Mouse (Mus musculus) small intestine, adult 2 months (tissue): Measurements from ENCODE around the gene Fermt3. TPM values are rescaled to one million over a fixed set of nuclear protein-coding genes. Genes with fewer than 3 reads are reported as not detected.

Experiments
- H3K27ac ChIP-seq: fragments of 200-500 bp; 2 replicates; pipeline ENCODE4 v1.5.1; 2012; ENCODE audit warnings: low read depth, low read length, control low read depth, inconsistent platforms; ENCODE audit not compliant: insufficient read depth
- H3K27me3 ChIP-seq: fragments of 200-500 bp; 2 replicates; pipeline ENCODE4 v1.6.1; 2012; ENCODE audit warnings: mild to moderate bottlenecking, moderate library complexity, low read length, inconsistent platforms; ENCODE audit not compliant: control insufficient read depth, insufficient read depth
- H3K36me3 ChIP-seq: fragments of 200-500 bp; 2 replicates; pipeline ENCODE4 v1.6.1; 2012; ENCODE audit warnings: mild to moderate bottlenecking, low read length, control low read depth, inconsistent platforms; ENCODE audit not compliant: control insufficient read depth, insufficient read depth
- H3K4me1 ChIP-seq: fragments of 200-500 bp; 2 replicates; pipeline ENCODE4 v1.6.1; 2012; ENCODE audit warnings: low read length, inconsistent platforms, mixed read lengths; ENCODE audit not compliant: control insufficient read depth, insufficient read depth, insufficient read length
- H3K4me3 ChIP-seq: fragments of 200-500 bp; 2 replicates; pipeline ENCODE4 v1.5.1; 2012; ENCODE audit warnings: low read depth, mild to moderate bottlenecking, control low read depth, inconsistent platforms, low read length, moderate library complexity
- CTCF ChIP-seq: fragments of 200-500 bp; IDR thresholded peaks from 2 replicates; pipeline ENCODE4 v1.5.1; 2012; ENCODE audit warnings: low read depth, mild to moderate bottlenecking, control low read depth, inconsistent platforms, low read length, moderate library complexity, mixed read lengths; ENCODE audit not compliant: insufficient replicate concordance, insufficient read length; ENCODE audit errors: extremely low read depth
- POLR2A ChIP-seq: fragments of 200-500 bp; IDR thresholded peaks from 2 replicates; pipeline ENCODE4 v1.6.1; 2012; ENCODE audit warnings: low read depth, mild to moderate bottlenecking, control low read depth, inconsistent platforms, low read length, moderate library complexity
- WGBS: fragments of 180-500 bp; shearing (Covaris S2); methylation state at CpG from one replicate; pipeline ENCODE4 v1.1.7; 2018; 5-methylcytosine and 5-hydroxymethylcytosine counted together
- polyA plus RNA-seq: library from polyadenylated mRNA; depleted of rRNA; stranded (reverse); fragments of >200 nt; gene quantifications from 2 replicates; pipeline ENCODE4 v1.2.3, GENCODE M21; 2012; rRNA removed

Gene Fermt3
- polyA plus RNA-seq, 1 experiment: 18.6 TPM

GRCm38 (mm10) chr19:6950613-6951153 lies 68.6 kb downstream of the Fermt3 start:
- WGBS: 1% methylated on average over 28 of the region's 28 CpGs
- peak; percentile 34; the same call in 1 of the 2 replicates for TF ChIP-seq POLR2A
- no peak for TF ChIP-seq CTCF
- Histone ChIP-seq H3K27ac (peak overlapping the region; percentile 94), H3K4me1 (peaks cover 47% of the 10 kb centered on the region), H3K27me3 (no peaks in the 10 kb centered on the region), H3K36me3 (peaks cover 33% of the 10 kb centered on the region), H3K4me3 (peak overlapping the region; percentile 70)

DNA sequence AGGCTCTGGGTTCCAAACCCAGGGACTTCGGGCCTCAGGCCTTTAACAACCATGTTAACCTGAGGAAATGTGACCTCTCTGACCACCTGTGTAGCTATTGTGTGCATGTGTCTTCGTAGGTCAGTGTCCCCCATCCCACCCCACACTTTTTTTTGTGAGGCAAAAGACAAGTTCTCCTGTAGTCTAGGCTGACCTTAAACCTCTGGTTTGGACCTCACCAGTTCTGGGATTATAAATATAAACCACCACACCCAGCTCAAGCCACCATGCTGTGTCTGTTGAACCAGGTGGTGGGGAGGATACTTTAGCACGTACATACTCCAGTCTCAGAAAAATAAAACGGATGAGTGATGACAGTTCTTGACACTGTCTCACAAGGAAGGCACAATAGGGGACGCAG lies 69.3 kb downstream of the Fermt3 start:
- 46% methylated on average over 5 of the region's 5 CpGs for WGBS
- Histone ChIP-seq H3K4me3 (peak overlapping the region; percentile 40), H3K36me3 (peaks cover 26% of the 10 kb centered on the region), H3K4me1 (peaks cover 41% of the 10 kb centered on the region), H3K27ac (peak overlapping the region; percentile 94), H3K27me3 (no peaks in the 10 kb centered on the region)
- TF ChIP-seq POLR2A (no peak), CTCF (no peak)

GRCm38 (mm10) chr19:6949532-6949931 lies 69.7 kb downstream of the Fermt3 start:
- Histone ChIP-seq H3K4me1 (peaks cover 41% of the 10 kb centered on the region), H3K27me3 (no peaks in the 10 kb centered on the region), H3K27ac (peak overlapping the region; percentile 94), H3K36me3 (peaks cover 22% of the 10 kb centered on the region), H3K4me3 (peak overlapping the region; percentile 40)
- 43% methylated on average over 5 of the region's 5 CpGs for WGBS
- TF ChIP-seq CTCF (no peak), POLR2A (no peak)

Other genes starting within 250 kb of the Fermt3 start
- 32.5 and 55.4 TPM in 2 replicates for gene Rps6ka4, start 178.8 kb downstream of the Fermt3 start, polyA plus RNA-seq
- gene Ccdc88b, start 161.3 kb downstream of the Fermt3 start, polyA plus RNA-seq: 17.9 and 34.6 TPM in 2 replicates
- gene Trmt112, start 109.8 kb downstream of the Fermt3 start, polyA plus RNA-seq: 29.0 and 52.3 TPM in 2 replicates
- gene Prdx5, start 109.4 kb downstream of the Fermt3 start, polyA plus RNA-seq: 94.6 and 180 TPM in 2 replicates
- gene Esrra, start 97.7 kb downstream of the Fermt3 start, polyA plus RNA-seq: 168 and 346 TPM in 2 replicates
- gene Catsperz, start 94.1 kb downstream of the Fermt3 start, polyA plus RNA-seq: not detected in 2 replicates
- gene Kcnk4, start 85.0 kb downstream of the Fermt3 start, polyA plus RNA-seq: not detected in 2 replicates
- 83.3 and 127 TPM in 2 replicates for gene Bad, start 77.6 kb downstream of the Fermt3 start, polyA plus RNA-seq
- 77.5 and 97.8 TPM in 2 replicates for gene Gpr137, start 77.0 kb downstream of the Fermt3 start, polyA plus RNA-seq
- gene Ppp1r14b, start 44.5 kb downstream of the Fermt3 start, polyA plus RNA-seq: 44.2 and 100 TPM in 2 replicates
- gene Plcb3, start 43.0 kb downstream of the Fermt3 start, polyA plus RNA-seq: 200 and 595 TPM in 2 replicates
- gene Fkbp2, start 39.0 kb downstream of the Fermt3 start, polyA plus RNA-seq: 23.0 and 47.9 TPM in 2 replicates
- 19.8 and 20.4 TPM in 2 replicates for gene Vegfb, start 31.8 kb downstream of the Fermt3 start, polyA plus RNA-seq
- gene Dnajc4, start 26.9 kb downstream of the Fermt3 start, polyA plus RNA-seq: 34.1 and 53.4 TPM in 2 replicates
- 41.2 and 53.8 TPM in 2 replicates for gene Nudt22, start 23.4 kb downstream of the Fermt3 start, polyA plus RNA-seq
- 5.2 and 7.7 TPM in 2 replicates for gene Trpt1, start 23.3 kb downstream of the Fermt3 start, polyA plus RNA-seq
- 15.2 and 21.4 TPM in 2 replicates for gene Stip1, start 20.5 kb upstream of the Fermt3 start, polyA plus RNA-seq
- gene Macrod1, start 37.3 kb upstream of the Fermt3 start, polyA plus RNA-seq: 30.1 and 37.2 TPM in 2 replicates
- gene Flrt1, start 86.3 kb upstream of the Fermt3 start, polyA plus RNA-seq: 0.06 and 0.22 TPM in 2 replicates
- gene Otub1, start 186.8 kb upstream of the Fermt3 start, polyA plus RNA-seq: 61.9 and 113 TPM in 2 replicates
- gene Cox8a, start 198.1 kb upstream of the Fermt3 start, polyA plus RNA-seq: 3,019 and 4,573 TPM in 2 replicates
- gene Naa40, start 221.7 kb upstream of the Fermt3 start, polyA plus RNA-seq: 8.2 and 13.1 TPM in 2 replicates
- gene Rcor2, start 247.9 kb upstream of the Fermt3 start, polyA plus RNA-seq: 1.2 and 1.8 TPM in 2 replicates